8 mouse cellular contexts compared by ENCODE assay signal in the genomic region with DNA sequence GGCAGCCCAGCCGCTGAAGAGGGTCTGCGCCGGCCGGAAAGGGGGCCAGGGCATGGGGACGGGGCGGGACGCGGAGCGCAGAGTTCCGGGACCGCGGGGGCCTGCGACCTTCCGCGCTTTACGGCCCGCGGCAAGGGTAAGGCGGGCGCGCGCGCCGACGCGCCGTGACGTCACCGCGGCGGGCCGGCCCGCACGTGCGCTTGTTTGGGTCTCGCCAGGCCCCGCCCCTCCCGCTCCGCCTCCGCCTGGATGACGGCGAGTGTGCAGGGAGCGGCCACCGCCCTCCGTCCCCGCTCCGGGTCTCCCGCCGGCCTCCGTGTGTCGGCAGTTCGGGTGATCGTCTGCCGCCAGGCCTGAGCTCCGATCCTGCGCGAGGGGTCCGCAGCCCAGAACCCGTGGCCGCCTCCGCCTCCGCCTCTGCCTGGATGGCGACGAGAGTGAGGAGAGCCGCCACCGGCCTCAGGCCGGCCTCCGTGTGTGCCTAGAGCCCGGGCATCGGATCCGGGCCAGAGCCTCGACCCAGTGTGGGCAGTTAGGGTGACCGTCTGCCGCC. TPM values are rescaled to one million over a fixed set of nuclear protein-coding genes. Genes with fewer than 3 reads are reported as not detected.
DNase-seq lines count a peak whose midpoint lies in the region; ATAC-seq and TF ChIP-seq lines count a peak whose summit lies in the region.
"Not testable (repeated sequence)": the region's sequence is repeated elsewhere in the genome, so short reads cannot be mapped to it uniquely, and the experiment has no call there.

No protein-coding gene starts in this region.

- not testable (repeated sequence) for TF ChIP-seq CTCF in heart, postnatal 0 days (IDR thresholded peaks at IDR 0.05; ENCODE audit: low read depth); testis, adult 2 months (IDR thresholded peaks at IDR 0.05; ENCODE audit: control insufficient read depth, insufficient read depth, insufficient replicate concordance, low read depth, low read length)

- peak; percentile 82 to 86 for DNase-seq in CD8-positive naive resting alpha-beta T cell, adult 2 months (ENCODE audit: low read depth in 2 of 2, low spot score in 2 of 2)
- peak; percentile 77 for DNase-seq in c-Kit-positive CD71-negative TER-119-negative erythroid progenitor cells, embryonic 14.5 days (ENCODE audit: low read depth)
- DNase-seq in forebrain, embryonic 11.5 days (ENCODE audit: low spot score), result peak; percentile 95
- peak; percentile 82 for DNase-seq in heart, postnatal 0 days (ENCODE audit: low spot score)
- DNase-seq in kidney, postnatal 4 days, result peak; percentile 97 to 98

- 0% methylated on average over 51 of the region's 74 CpGs for WGBS in forebrain, embryonic 11.5 days
- 0% methylated on average over 40 of the region's 74 CpGs for WGBS in heart, postnatal 0 days
- WGBS in liver, embryonic 16.5 days (ENCODE audit: insufficient replicate concordance), result under 1% methylated on average over 50 of the region's 74 CpGs
- WGBS in neural tube, embryonic 13.5 days, result 1% methylated on average over 72 of the region's 74 CpGs

- peak; percentile 64 for TF ChIP-seq POLR2A in testis, adult 2 months (IDR thresholded peaks at IDR 0.05; ENCODE audit: control insufficient read depth, low read depth, low read length)

- not testable (repeated sequence) for H3K4me1 ChIP-seq in forebrain, embryonic 11.5 days (replicated peaks; ENCODE audit: control insufficient read depth, insufficient read depth, low read length); heart, postnatal 0 days (ENCODE audit: control insufficient read depth, insufficient read depth); testis, adult 2 months (ENCODE audit: control insufficient read depth, insufficient read depth, low read length)
- H3K4me1 ChIP-seq in liver, embryonic 16.5 days (ENCODE audit: control insufficient read depth, low read depth, low read length), result peaks cover 19% of the 10 kb centered on the region
- H3K4me1 ChIP-seq in neural tube, embryonic 13.5 days (replicated peaks), result peaks cover 18% of the 10 kb centered on the region

- H3K4me3 ChIP-seq in forebrain, embryonic 11.5 days (ENCODE audit: low read depth, low read length), result peak overlapping the region; percentile 59
- H3K4me3 ChIP-seq in heart, postnatal 0 days (ENCODE audit: low read depth, low read length), result peak overlapping the region; percentile 67
- peak overlapping the region; percentile 72 for H3K4me3 ChIP-seq in liver, embryonic 16.5 days (ENCODE audit: low read depth, low read length)
- peak overlapping the region; percentile 71 for H3K4me3 ChIP-seq in neural tube, embryonic 13.5 days
- H3K4me3 ChIP-seq in testis, adult 2 months (ENCODE audit: control insufficient read depth, low read depth, low read length), result peak overlapping the region; percentile 98

- H3K27ac ChIP-seq in forebrain, embryonic 11.5 days (ENCODE audit: low read depth, low read length); liver, embryonic 16.5 days (ENCODE audit: low read length): not testable (repeated sequence)
- H3K27ac ChIP-seq in heart, postnatal 0 days (ENCODE audit: low read depth), result peak overlapping the region; percentile 68
- H3K27ac ChIP-seq in neural tube, embryonic 13.5 days (replicated peaks), result peak overlapping the region; percentile 79
- H3K27ac ChIP-seq in testis, adult 2 months (ENCODE audit: control insufficient read depth, insufficient read depth, low read depth, low read length), result peak overlapping the region; percentile 94

- H3K9me3 ChIP-seq in forebrain, embryonic 11.5 days (ENCODE audit: control insufficient read depth, low read length); heart, postnatal 0 days (replicated peaks; ENCODE audit: control insufficient read depth, low read length); liver, embryonic 16.5 days (replicated peaks; ENCODE audit: control insufficient read depth, low read length); neural tube, embryonic 13.5 days: not testable (repeated sequence)

- not testable (repeated sequence) for H3K36me3 ChIP-seq in forebrain, embryonic 11.5 days (ENCODE audit: control insufficient read depth, insufficient read depth, low read length); heart, postnatal 0 days (replicated peaks; ENCODE audit: control insufficient read depth, insufficient read depth, low read length); liver, embryonic 16.5 days (ENCODE audit: control insufficient read depth, insufficient read depth); neural tube, embryonic 13.5 days; testis, adult 2 months (ENCODE audit: control insufficient read depth, insufficient read depth, low read length)

- H3K27me3 ChIP-seq in forebrain, embryonic 11.5 days (ENCODE audit: control insufficient read depth, insufficient read depth, low read length); heart, postnatal 0 days (ENCODE audit: control insufficient read depth, insufficient read depth, low read length); liver, embryonic 16.5 days (ENCODE audit: control insufficient read depth, insufficient read depth, low read depth, low read length); neural tube, embryonic 13.5 days; testis, adult 2 months (ENCODE audit: control insufficient read depth, insufficient read depth, low read length): not testable (repeated sequence)

- H3K4me2 ChIP-seq in forebrain, embryonic 11.5 days (ENCODE audit: low read depth, low read length, severe bottlenecking), result peak overlapping the region; percentile 90
- H3K4me2 ChIP-seq in heart, postnatal 0 days (ENCODE audit: low read depth, low read length), result peak overlapping the region; percentile 85
- H3K4me2 ChIP-seq in liver, embryonic 16.5 days (ENCODE audit: low read depth, low read length), result peak overlapping the region; percentile 96
- peak overlapping the region; percentile 83 for H3K4me2 ChIP-seq in neural tube, embryonic 13.5 days

- TF ChIP-seq EP300 in heart, postnatal 0 days (IDR thresholded peaks at IDR 0.05; ENCODE audit: low read depth), result not testable (repeated sequence)

- peak overlapping the region; percentile 50 for H3K9ac ChIP-seq in forebrain, embryonic 11.5 days (ENCODE audit: low read length)
- H3K9ac ChIP-seq in heart, postnatal 0 days (replicated peaks; ENCODE audit: low read depth, low read length), result peak overlapping the region; percentile 80
- peak overlapping the region; percentile 63 for H3K9ac ChIP-seq in liver, embryonic 16.5 days (ENCODE audit: low read depth, low read length)
- peak overlapping the region; percentile 80 for H3K9ac ChIP-seq in neural tube, embryonic 13.5 days

- peak; percentile 94 for ATAC-seq in forebrain, embryonic 11.5 days (replicated peaks; ENCODE audit: low FRiP score)
- ATAC-seq in heart, postnatal 0 days (ENCODE audit: insufficient read depth, low read depth), result peak; percentile 94
- ATAC-seq in liver, embryonic 16.5 days (ENCODE audit: low read depth), result peak; percentile 96
- ATAC-seq in neural tube, embryonic 13.5 days (ENCODE audit: low read depth), result peak; percentile 97

RNA-seq across cellular contexts. Expression of a gene that starts 51.1 kb away (rescaled TPM):
- polyA plus RNA-seq in forebrain, embryonic 11.5 days (2014; fragmentation: Nextera tagmentation; extraction: Ambion mirVana), result 7.4 and 8.5 TPM in 2 replicates
- 67.8 and 87.4 TPM in 2 replicates for total RNA-seq in heart, postnatal 0 days (2014; rRNA removed; ENCODE audit: low replicate concordance)
- 14.9 and 17.9 TPM in 2 replicates for polyA plus RNA-seq in heart, postnatal 0 days (2015; fragmentation: Nextera tagmentation; extraction: Ambion mirVana)
- polyA plus RNA-seq in liver, embryonic 16.5 days (2015; fragmentation: Nextera tagmentation; extraction: Ambion mirVana), result 2.5 and 2.9 TPM in 2 replicates
- polyA plus RNA-seq in neural tube, embryonic 13.5 days (2015; fragmentation: Nextera tagmentation; extraction: Ambion mirVana), result 9.6 and 11.6 TPM in 2 replicates
- polyA plus RNA-seq in testis, adult 2 months (2012; rRNA removed), result 12.2 and 13.1 TPM in 2 replicates

RNA-seq across cellular contexts. Expression of a gene that starts 53.3 kb away (rescaled TPM):
- polyA plus RNA-seq in forebrain, embryonic 11.5 days (2014; fragmentation: Nextera tagmentation; extraction: Ambion mirVana), result 0.36 and 0.49 TPM in 2 replicates
- not detected in 2 replicates for total RNA-seq in heart, postnatal 0 days (2014; rRNA removed; ENCODE audit: low replicate concordance)
- 0.05 and 0.10 TPM in 2 replicates for polyA plus RNA-seq in heart, postnatal 0 days (2015; fragmentation: Nextera tagmentation; extraction: Ambion mirVana)
- not detected in 2 replicates for polyA plus RNA-seq in liver, embryonic 16.5 days (2015; fragmentation: Nextera tagmentation; extraction: Ambion mirVana)
- polyA plus RNA-seq in neural tube, embryonic 13.5 days (2015; fragmentation: Nextera tagmentation; extraction: Ambion mirVana), result 1.9 and 3.1 TPM in 2 replicates
- polyA plus RNA-seq in testis, adult 2 months (2012; rRNA removed), result 0.70 and 0.72 TPM in 2 replicates
